Mouse (Mus musculus) heart, embryonic 12.5 days (tissue): ENCODE results near the gene Cep112. TPM values are rescaled to one million over a fixed set of nuclear protein-coding genes. Genes with fewer than 3 reads are reported as not detected.

Source experiments
- ATAC-seq: fragments of 200-750 bp; cut with Nextera tagmentation; 2 replicates; pipeline ENCODE4 v1.8.0; 2017; ENCODE audit warnings: moderate TSS enrichment, moderate library complexity; ENCODE audit not compliant: insufficient number of reproducible peaks, low FRiP score
- H3K27ac ChIP-seq: fragments of 300-500 bp; sonication (generic); 2 replicates; pipeline ENCODE4 v1.5.1; 2016; ENCODE audit warnings: mild to moderate bottlenecking, moderate library complexity; ENCODE audit not compliant: poor library complexity, severe bottlenecking
- H3K27me3 ChIP-seq: fragments of 300-500 bp; sonication (generic); replicated peaks from 2 replicates; pipeline ENCODE4 v1.6.1; 2016; ENCODE audit warnings: mild to moderate bottlenecking, moderate library complexity
- H3K36me3 ChIP-seq: fragments of 300-500 bp; sonication (generic); 2 replicates; pipeline ENCODE4 v1.6.1; 2016; ENCODE audit warnings: mild to moderate bottlenecking, moderate library complexity
- H3K4me1 ChIP-seq: fragments of 300-500 bp; sonication (generic); replicated peaks from 2 replicates; pipeline ENCODE4 v1.6.1; 2016; ENCODE audit warnings: mild to moderate bottlenecking
- H3K4me2 ChIP-seq: fragments of 300-500 bp; sonication (generic); 2 replicates; pipeline ENCODE4 v1.6.1; 2016; ENCODE audit warnings: mild to moderate bottlenecking, moderate library complexity
- H3K4me3 ChIP-seq: fragments of 300-500 bp; sonication (generic); 2 replicates; pipeline ENCODE4 v1.5.1; 2016; ENCODE audit warnings: mild to moderate bottlenecking
- H3K9ac ChIP-seq: fragments of 300-500 bp; sonication (generic); 2 replicates; pipeline ENCODE4 v1.6.1; 2016; ENCODE audit warnings: mild to moderate bottlenecking, moderate library complexity
- H3K9me3 ChIP-seq: fragments of 300-500 bp; sonication (generic); replicated peaks from 2 replicates; pipeline ENCODE4 v1.6.1; 2016; ENCODE audit warnings: mild to moderate bottlenecking, moderate library complexity
- whole genome bisulfite sequencing: fragments of 180-500 bp; shearing (Covaris S2); methylation state at CpG from one replicate; pipeline ENCODE4 v1.1.7; 2016; 5-methylcytosine and 5-hydroxymethylcytosine counted together
- polyA plus RNA-seq: library from polyadenylated mRNA; unstranded; fragments of >200 nt; fragmentation: Nextera tagmentation; extraction: Ambion mirVana; gene quantifications from 2 replicates; pipeline ENCODE4 v1.2.1, GENCODE M21; 2016

Cep112 gene
- polyA plus RNA-seq, 1 experiment from 2014 or later = 7.9 TPM

- no peak overlapping the region for H3K9ac ChIP-seq
- H3K4me2 ChIP-seq = no peak overlapping the region
- no peak overlapping the region for H3K4me3 ChIP-seq
- ATAC-seq = no peak
- H3K36me3 ChIP-seq = no peaks in the 10 kb centered on the region
- H3K9me3 ChIP-seq = no peaks in the 10 kb centered on the region
- H3K4me1 ChIP-seq = 0 out of 2 replicates have a peak, but pooled peaks cover 3% of the 10 kb centered on the region
- H3K27ac ChIP-seq = no peak overlapping the region
- H3K27me3 ChIP-seq = no peaks in the 10 kb centered on the region
- WGBS = 81% methylated on average over 1 of the region's 1 CpGs
These were observed 8.6 kb upstream of the Cep112 start for GRCm38 (mm10) chr11:108416360-108416759.

DNA sequence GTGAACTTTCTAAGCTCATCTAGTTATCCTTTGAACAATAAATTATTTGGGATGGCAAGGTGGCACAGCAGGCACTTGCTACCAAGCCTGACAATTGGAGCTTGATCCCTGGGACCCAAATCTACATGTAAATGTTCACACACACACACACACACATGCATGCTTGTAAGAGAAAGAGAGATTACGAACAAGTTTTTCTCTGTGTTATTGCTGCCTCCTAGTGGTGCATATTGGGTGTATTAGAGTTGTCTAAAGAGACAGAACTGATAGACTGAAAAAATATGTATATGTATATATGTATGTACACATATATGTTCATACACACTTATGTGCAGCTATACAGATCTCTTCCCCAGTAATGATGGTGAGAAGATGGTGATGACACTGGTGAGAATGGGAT, 6.5 kb upstream of the Cep112 start:
- Histone ChIP-seq H3K27ac (no peak overlapping the region), H3K9me3 (no peaks in the 10 kb centered on the region), H3K9ac (no peak overlapping the region), H3K27me3 (peaks cover 10% of the 10 kb centered on the region; the same call in 1 of the 2 replicates), H3K4me3 (no peak overlapping the region), H3K4me2 (no peak overlapping the region), H3K36me3 (no peaks in the 10 kb centered on the region), H3K4me1 (0 out of 2 replicates have a peak, but pooled peaks cover 3% of the 10 kb centered on the region)
- no peak for ATAC-seq
- 35% methylated on average over 1 of the region's 1 CpGs for WGBS

- WGBS = 73% methylated on average over 6 of the region's 6 CpGs
- H3K27me3 ChIP-seq = peaks cover 11% of the 10 kb centered on the region; the same call in 1 of the 2 replicates
- no peak overlapping the region for H3K4me2 ChIP-seq
- no peaks in the 10 kb centered on the region for H3K9me3 ChIP-seq
- 0 out of 2 replicates have a peak, but pooled peaks cover 3% of the 10 kb centered on the region for H3K4me1 ChIP-seq
- H3K9ac ChIP-seq = no peak overlapping the region
- H3K4me3 ChIP-seq = no peak overlapping the region
- no peak overlapping the region for H3K27ac ChIP-seq
- ATAC-seq = no peak
- no peaks in the 10 kb centered on the region for H3K36me3 ChIP-seq
These were observed 5.8 kb upstream of the Cep112 start for GRCm38 (mm10) chr11:108419242-108419641.

DNA sequence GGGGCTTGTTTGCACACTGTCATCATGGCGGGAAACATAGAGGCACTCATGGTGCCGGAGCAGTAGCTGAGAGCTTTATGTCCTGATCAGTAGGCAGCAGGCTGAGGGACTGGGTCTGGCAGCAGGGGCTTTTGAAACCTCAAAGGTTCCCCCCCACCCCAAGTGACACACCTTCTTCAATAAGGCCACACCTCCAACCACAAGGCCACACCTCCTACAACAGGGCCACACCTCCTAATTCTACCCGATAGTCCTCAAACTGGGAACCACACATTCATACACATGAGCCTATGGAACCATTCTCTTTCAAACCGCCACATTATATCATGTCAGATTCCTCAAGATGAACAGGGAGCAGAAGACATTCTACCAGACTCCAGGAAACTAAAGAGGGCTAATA, 4.2 kb upstream of the Cep112 start:
- Histone ChIP-seq H3K36me3 (no peaks in the 10 kb centered on the region), H3K9ac (no peak overlapping the region), H3K27ac (no peak overlapping the region), H3K27me3 (peaks cover 11% of the 10 kb centered on the region; the same call in 1 of the 2 replicates), H3K9me3 (no peaks in the 10 kb centered on the region), H3K4me2 (no peak overlapping the region), H3K4me3 (no peak overlapping the region), H3K4me1 (0 out of 2 replicates have a peak, but pooled peaks cover 4% of the 10 kb centered on the region)
- 76% methylated on average over 4 of the region's 4 CpGs for WGBS
- no peak for ATAC-seq

DNA sequence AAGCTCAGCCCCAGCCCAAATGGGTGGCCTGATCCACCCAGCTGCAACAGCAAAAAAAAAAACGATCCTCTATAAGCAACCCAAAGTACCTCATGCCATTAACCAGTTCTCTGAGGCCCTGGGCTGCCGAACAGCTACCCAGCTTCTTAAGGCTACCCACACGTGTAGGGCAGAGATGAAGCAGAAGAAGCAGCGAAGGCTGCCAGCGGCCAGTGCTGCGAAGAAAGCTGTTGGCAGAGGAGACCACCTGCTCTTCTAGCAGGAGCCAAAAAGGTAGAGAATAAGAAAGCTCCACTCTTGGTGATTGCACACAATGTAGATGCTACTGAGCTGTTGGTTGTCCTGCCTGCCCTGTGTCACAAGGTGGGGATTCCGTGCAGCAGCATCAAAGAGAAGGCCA, 1.8 kb upstream of the Cep112 start:
- Histone ChIP-seq H3K4me3 (no peak overlapping the region), H3K9ac (no peak overlapping the region), H3K4me1 (peaks cover 13% of the 10 kb centered on the region; the same call in 1 of the 2 replicates), H3K9me3 (no peaks in the 10 kb centered on the region), H3K27me3 (peaks cover 11% of the 10 kb centered on the region; the same call in 1 of the 2 replicates), H3K4me2 (no peak overlapping the region), H3K36me3 (no peaks in the 10 kb centered on the region), H3K27ac (no peak overlapping the region)
- ATAC-seq = no peak
- WGBS = 61% methylated on average over 7 of the region's 7 CpGs

GRCm38 (mm10) chr11:108424111-108424510, 881 bp upstream of the Cep112 start:
- Histone ChIP-seq H3K27me3 (peaks cover 11% of the 10 kb centered on the region; the same call in 1 of the 2 replicates), H3K9me3 (no peaks in the 10 kb centered on the region), H3K36me3 (no peaks in the 10 kb centered on the region), H3K4me3 (peak overlapping the region; percentile 68), H3K4me2 (peak overlapping the region; percentile 66), H3K4me1 (peaks cover 13% of the 10 kb centered on the region; the same call in 1 of the 2 replicates), H3K27ac (no peak overlapping the region), H3K9ac (no peak overlapping the region)
- ATAC-seq = no peak
- WGBS = 11% methylated on average over 5 of the region's 5 CpGs

GRCm38 (mm10) chr11:108425592-108425921, 565 bp downstream of the Cep112 start:
- peak overlapping the region; percentile 2; the same call in 1 of the 2 replicates for H3K27ac ChIP-seq
- H3K9ac ChIP-seq = peak overlapping the region; percentile 74
- H3K27me3 ChIP-seq = peaks cover 11% of the 10 kb centered on the region; the same call in 1 of the 2 replicates

GRCm38 (mm10) chr11:108426086-108426485, 1.1 kb downstream of the Cep112 start:
- WGBS = 85% methylated on average over 3 of the region's 3 CpGs
- H3K9me3 ChIP-seq = no peaks in the 10 kb centered on the region
- peaks cover 11% of the 10 kb centered on the region; the same call in 1 of the 2 replicates for H3K27me3 ChIP-seq
- H3K4me1 ChIP-seq = peaks cover 10% of the 10 kb centered on the region; the same call in 1 of the 2 replicates
- H3K36me3 ChIP-seq = no peaks in the 10 kb centered on the region
- no peak overlapping the region for H3K9ac ChIP-seq
- peak overlapping the region; percentile 68 for H3K4me3 ChIP-seq
- no peak for ATAC-seq
- H3K27ac ChIP-seq = no peak overlapping the region
- peak overlapping the region; percentile 66 for H3K4me2 ChIP-seq

More at GRCm38 (mm10) chr11:108425592-108425921, 565 bp downstream of the Cep112 start:
- 5% methylated on average over 14 of the region's 14 CpGs for WGBS
- Histone ChIP-seq H3K4me1 (peaks cover 10% of the 10 kb centered on the region; the same call in 1 of the 2 replicates), H3K9me3 (no peaks in the 10 kb centered on the region), H3K36me3 (no peaks in the 10 kb centered on the region), H3K4me2 (peak overlapping the region; percentile 66), H3K4me3 (peak overlapping the region; percentile 68)
- ATAC-seq = peak; percentile 19; the same call in 1 of the 2 replicates

GRCm38 (mm10) chr11:108427191-108427590, 2.2 kb downstream of the Cep112 start:
- WGBS = 63% methylated on average over 6 of the region's 6 CpGs

GRCm38 (mm10) chr11:108429076-108429475, 4.1 kb downstream of the Cep112 start:
- ATAC-seq = no peak
- H3K9me3 ChIP-seq = no peaks in the 10 kb centered on the region
- H3K4me1 ChIP-seq = peaks cover 10% of the 10 kb centered on the region; the same call in 1 of the 2 replicates
- WGBS = 81% methylated on average over 2 of the region's 2 CpGs
- no peak overlapping the region for H3K27ac ChIP-seq
- H3K27me3 ChIP-seq = no peaks in the 10 kb centered on the region
- H3K4me2 ChIP-seq = no peak overlapping the region
- no peak overlapping the region for H3K4me3 ChIP-seq
- no peaks in the 10 kb centered on the region for H3K36me3 ChIP-seq
- H3K9ac ChIP-seq = no peak overlapping the region

More at GRCm38 (mm10) chr11:108427191-108427590, 2.2 kb downstream of the Cep112 start:
- H3K4me3 ChIP-seq = no peak overlapping the region
- no peak overlapping the region for H3K9ac ChIP-seq
- H3K4me1 ChIP-seq = peaks cover 10% of the 10 kb centered on the region; the same call in 1 of the 2 replicates
- H3K27me3 ChIP-seq = peaks cover 11% of the 10 kb centered on the region; the same call in 1 of the 2 replicates
- no peaks in the 10 kb centered on the region for H3K36me3 ChIP-seq
- H3K9me3 ChIP-seq = no peaks in the 10 kb centered on the region
- no peak overlapping the region for H3K4me2 ChIP-seq
- H3K27ac ChIP-seq = no peak overlapping the region
- no peak for ATAC-seq

DNA sequence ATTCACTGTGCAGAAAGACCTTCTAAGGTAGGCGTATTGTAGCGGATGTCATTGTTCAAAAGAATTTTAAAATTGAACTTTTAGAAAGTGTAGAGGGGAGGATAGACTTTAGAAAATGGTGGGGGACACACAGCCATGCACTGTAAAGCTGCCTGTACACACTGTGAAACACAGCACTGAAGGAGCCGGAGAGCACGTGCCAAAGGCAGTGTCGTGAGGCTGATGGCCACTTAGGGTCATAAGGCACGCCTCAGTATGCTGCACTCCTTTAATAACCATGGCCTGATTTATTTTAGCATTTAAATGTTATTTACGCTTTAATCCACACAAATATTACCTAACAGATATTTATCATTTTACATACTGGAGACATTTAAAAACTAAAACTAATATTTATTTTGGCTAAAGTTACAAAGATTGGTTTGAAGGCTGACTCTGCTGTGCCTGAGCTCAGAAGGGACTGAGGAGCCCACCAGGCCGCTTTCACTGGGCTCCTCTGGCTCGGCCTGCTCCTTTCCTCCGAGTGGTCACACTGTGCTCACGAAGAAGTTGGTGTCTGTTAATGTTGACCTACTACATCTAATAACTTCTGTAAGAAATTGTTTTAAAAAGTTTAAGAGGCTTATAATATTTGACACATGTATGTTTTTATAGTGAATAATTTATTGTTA, 19.0 kb downstream of the Cep112 start:
- Histone ChIP-seq H3K4me1 (no peaks in the 10 kb centered on the region), H3K27ac (no peak overlapping the region), H3K27me3 (no peaks in the 10 kb centered on the region), H3K9me3 (no peaks in the 10 kb centered on the region), H3K4me3 (no peak overlapping the region), H3K36me3 (peaks cover 11% of the 10 kb centered on the region), H3K4me2 (no peak overlapping the region), H3K9ac (no peak overlapping the region)
- ATAC-seq = no peak
- WGBS = 82% methylated on average over 11 of the region's 11 CpGs
